Mouse (Mus musculus): ENCODE results near the gene Ppp4r4. TPM values are rescaled to one million over a fixed set of nuclear protein-coding genes. Genes with fewer than 3 reads are reported as not detected.

The Ppp4r4 gene
- total and polyA plus RNA-seq, 3 experiments = 1.0 to 3.0 TPM; not detected in 1

- DNase-seq (ENCODE audit: low read depth, low spot score) = no peak
- no peaks in the 10 kb centered on the region; a peak in 1 of 4 replicates for H3K4me1 ChIP-seq (ENCODE audit: control insufficient read depth in 1 of 2, insufficient read depth in 2 of 2, low read length in 2 of 2)
- TF ChIP-seq CTCF (IDR thresholded peaks at IDR 0.05 in 2 of 3, conservative IDR thresholded peaks at IDR 0.05 in 1 of 3; ENCODE audit: control insufficient read depth in 1 of 3, insufficient read depth in 1 of 3, low read depth in 2 of 3, low read length in 3 of 3, poor library complexity in 1 of 3, severe bottlenecking in 1 of 3) = no peak
- no peak for TF ChIP-seq POLR2AphosphoS2 (IDR thresholded peaks at IDR 0.05; ENCODE audit: low read length)
- TF ChIP-seq EP300 (IDR thresholded peaks at IDR 0.05; ENCODE audit: low read depth in 1 of 2, low read length in 2 of 2) = no peak
- no peak for TF ChIP-seq POLR2A (IDR thresholded peaks at IDR 0.05; ENCODE audit: control insufficient read depth in 1 of 2, insufficient read depth in 1 of 2, low read depth in 1 of 2, low read length in 2 of 2, poor library complexity in 1 of 2)
- no peak for TF ChIP-seq TAL1 (IDR thresholded peaks at IDR 0.05; ENCODE audit: low read length)
- no peak for TF ChIP-seq MYB (IDR thresholded peaks at IDR 0.05; ENCODE audit: low read depth, low read length)
- TF ChIP-seq ZMIZ1 (IDR thresholded peaks at IDR 0.05; ENCODE audit: low read depth, low read length) = no peak
- no peak for TF ChIP-seq MAX (IDR thresholded peaks at IDR 0.05; ENCODE audit: low read length)
- TF ChIP-seq USF2 (IDR thresholded peaks at IDR 0.05; ENCODE audit: borderline replicate concordance in 1 of 2, insufficient read depth in 1 of 2, low read depth in 1 of 2, low read length in 2 of 2) = no peak
- no peak for TF ChIP-seq GABPA (IDR thresholded peaks at IDR 0.05; ENCODE audit: low read depth, low read length)
- TF ChIP-seq MEF2A (IDR thresholded peaks at IDR 0.05; ENCODE audit: extremely low read depth, insufficient replicate concordance, low read depth, low read length, poor library complexity, severe bottlenecking) = no peak
- no peak for TF ChIP-seq E2F4 (IDR thresholded peaks at IDR 0.05; ENCODE audit: borderline replicate concordance, low read depth, low read length)
- TF ChIP-seq KAT2A (conservative IDR thresholded peaks at IDR 0.05; ENCODE audit: low read depth, low read length) = no peak
- no peak overlapping the region for H3K27ac ChIP-seq (ENCODE audit: control insufficient read depth, low read depth, low read length)
- H3K9ac ChIP-seq (ENCODE audit: control insufficient read depth, low read depth, low read length, poor library complexity, severe bottlenecking) = no peak overlapping the region
- no peak overlapping the region for H3K4me3 ChIP-seq (ENCODE audit: control insufficient read depth in 1 of 2, insufficient read depth in 1 of 2, low read depth in 2 of 2, low read length in 2 of 2)
- H3K27me3 ChIP-seq (ENCODE audit: control insufficient read depth in 1 of 2, insufficient read depth in 2 of 2, low read length in 2 of 2) = no peaks in the 10 kb centered on the region
- H3K36me3 ChIP-seq (ENCODE audit: control insufficient read depth in 1 of 2, insufficient read depth in 2 of 2, low read length in 2 of 2) = no peaks in the 10 kb centered on the region
- no peaks in the 10 kb centered on the region for H3K79me2 ChIP-seq (ENCODE audit: control insufficient read depth, insufficient read depth, low read length, poor library complexity)
- H3K9me3 ChIP-seq (replicated peaks; ENCODE audit: insufficient read depth, low read length) = no peaks in the 10 kb centered on the region
These were observed 11.3 kb downstream of the Ppp4r4 start for GRCm38 (mm10) chr12:103543351-103543750.

- H3K9me3 ChIP-seq (replicated peaks; ENCODE audit: insufficient read depth, low read length) = no peaks in the 10 kb centered on the region
- H3K27me3 ChIP-seq (ENCODE audit: control insufficient read depth in 1 of 2, insufficient read depth in 2 of 2, low read length in 2 of 2) = no peaks in the 10 kb centered on the region
- no peak overlapping the region for H3K9ac ChIP-seq (ENCODE audit: control insufficient read depth, low read depth, low read length, poor library complexity, severe bottlenecking)
- H3K4me3 ChIP-seq (ENCODE audit: control insufficient read depth in 1 of 2, insufficient read depth in 1 of 2, low read depth in 2 of 2, low read length in 2 of 2) = no peak overlapping the region
- no peaks in the 10 kb centered on the region for H3K79me2 ChIP-seq (ENCODE audit: control insufficient read depth, insufficient read depth, low read length, poor library complexity)
- H3K4me1 ChIP-seq (ENCODE audit: control insufficient read depth in 1 of 2, insufficient read depth in 2 of 2, low read length in 2 of 2) = no peaks in the 10 kb centered on the region; a peak in 1 of 4 replicates
- no peak overlapping the region for H3K27ac ChIP-seq (ENCODE audit: control insufficient read depth, low read depth, low read length)
- DNase-seq (ENCODE audit: low read depth, low spot score) = peak; percentile 79
- TF ChIP-seq MEF2A (IDR thresholded peaks at IDR 0.05; ENCODE audit: extremely low read depth, insufficient replicate concordance, low read depth, low read length, poor library complexity, severe bottlenecking) = no peak
- peak; percentile 82 for TF ChIP-seq ZC3H11A (IDR thresholded peaks at IDR 0.05; ENCODE audit: low read depth, low read length)
- TF ChIP-seq RAD21 (IDR thresholded peaks at IDR 0.05; ENCODE audit: low read depth, low read length) = peak; percentile 81
- TF ChIP-seq CTCF (IDR thresholded peaks at IDR 0.05 in 2 of 3, conservative IDR thresholded peaks at IDR 0.05 in 1 of 3; ENCODE audit: control insufficient read depth in 1 of 3, insufficient read depth in 1 of 3, low read depth in 2 of 3, low read length in 3 of 3, poor library complexity in 1 of 3, severe bottlenecking in 1 of 3) = peak; percentile 51 to 87 (median 83)
- TF ChIP-seq BHLHE40 (IDR thresholded peaks at IDR 0.05; ENCODE audit: borderline replicate concordance, low read depth, low read length) = no peak
- TF ChIP-seq MAX (IDR thresholded peaks at IDR 0.05; ENCODE audit: low read length) = no peak
- no peak for TF ChIP-seq MAZ (IDR thresholded peaks at IDR 0.05; ENCODE audit: low read depth, low read length)
- TF ChIP-seq SMC3 (IDR thresholded peaks at IDR 0.05; ENCODE audit: low read depth, low read length) = peak; percentile 97
- TF ChIP-seq USF2 (IDR thresholded peaks at IDR 0.05; ENCODE audit: borderline replicate concordance in 1 of 2, insufficient read depth in 1 of 2, low read depth in 1 of 2, low read length in 2 of 2) = no peak
- H3K36me3 ChIP-seq (ENCODE audit: control insufficient read depth in 1 of 2, insufficient read depth in 2 of 2, low read length in 2 of 2) = no peaks in the 10 kb centered on the region
These were observed 12.1 kb downstream of the Ppp4r4 start for GRCm38 (mm10) chr12:103544213-103544612.

Measured in MEL (cell line).